Mouse (Mus musculus): ENCODE data around the gene Klhl40. TPM values are rescaled to one million over a fixed set of nuclear protein-coding genes. Genes with fewer than 3 reads are reported as not detected.

The Klhl40 gene
- polyA plus RNA-seq, 1 experiment from 2014 or later, result 0.45 TPM

DNA sequence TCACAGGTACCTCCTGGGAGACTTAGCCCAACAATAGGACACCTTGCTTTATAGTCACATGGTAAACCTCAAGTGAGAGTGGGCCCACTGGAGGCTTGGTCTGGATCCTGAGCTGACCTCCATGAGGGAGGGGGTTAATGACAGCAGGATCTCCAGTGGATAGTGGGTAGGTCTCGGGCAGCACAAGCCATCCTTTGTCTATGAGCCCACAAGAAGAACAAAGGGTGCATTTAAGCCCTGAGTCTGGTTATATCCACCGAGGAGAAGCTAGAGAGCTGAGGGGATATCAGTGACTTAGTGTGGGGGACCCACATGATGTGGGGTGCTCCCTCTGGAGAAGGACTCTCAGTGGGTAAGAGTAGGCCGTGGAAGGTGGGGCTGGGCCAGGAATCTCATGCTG, 31.1 kb downstream of the Klhl40 start:
- Histone ChIP-seq H3K4me3 (replicated peaks) (no peak overlapping the region), H3K27ac (no peak overlapping the region), H3K9ac (no peak overlapping the region), H3K36me3 (no peaks in the 10 kb centered on the region), H3K4me2 (no peak overlapping the region), H3K9me3 (replicated peaks) (no peaks in the 10 kb centered on the region), H3K4me1 (replicated peaks) (no peaks in the 10 kb centered on the region), H3K27me3 (no peaks in the 10 kb centered on the region)
- DNase-seq, result no peak
- ATAC-seq (ENCODE audit: low read depth), result no peak
- WGBS (ENCODE audit: insufficient replicate concordance), result 60% methylated on average over 3 of the region's 3 CpGs

DNA sequence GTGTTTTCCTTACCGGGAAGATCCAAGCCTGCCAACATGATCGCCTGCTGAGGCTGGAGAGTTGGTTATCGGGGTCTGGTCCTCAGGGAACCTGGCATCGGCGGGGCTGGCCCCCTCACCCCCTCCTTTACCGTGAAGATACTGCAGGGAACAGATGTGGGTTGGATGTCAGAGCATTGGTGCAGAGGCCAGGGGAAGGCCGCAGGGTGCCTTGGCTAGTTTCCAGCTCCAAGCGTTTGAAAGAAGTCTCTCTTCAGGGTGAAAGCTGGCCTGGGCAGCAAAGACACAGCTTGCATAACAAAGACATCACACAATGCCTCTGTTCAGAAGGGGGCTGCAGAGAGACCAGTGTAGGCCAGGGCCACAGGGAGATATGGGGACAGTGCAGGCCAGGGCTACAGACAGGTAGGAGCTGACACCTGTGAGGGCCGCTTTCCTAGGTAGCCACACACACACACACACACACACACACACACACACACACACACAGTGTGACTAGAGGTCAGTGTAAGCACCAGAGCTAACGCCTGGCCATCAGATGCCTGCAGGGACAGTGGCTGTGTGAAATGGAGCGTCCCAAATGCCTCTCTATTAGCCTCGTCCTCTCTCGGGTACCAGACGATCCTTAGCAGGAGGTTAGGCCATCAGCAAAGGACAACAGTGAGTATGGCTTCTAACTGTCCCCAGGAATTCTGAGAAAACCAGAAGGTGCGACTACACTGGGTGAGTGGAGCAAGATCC, 32.8 kb downstream of the Klhl40 start:
- H3K27ac ChIP-seq, result no peak overlapping the region
- no peaks in the 10 kb centered on the region for H3K27me3 ChIP-seq
- ATAC-seq (ENCODE audit: low read depth), result no peak
- H3K4me2 ChIP-seq, result no peak overlapping the region
- no peak overlapping the region for H3K4me3 ChIP-seq (replicated peaks)
- no peaks in the 10 kb centered on the region for H3K4me1 ChIP-seq (replicated peaks)
- H3K9me3 ChIP-seq (replicated peaks), result no peaks in the 10 kb centered on the region
- no peak for DNase-seq
- H3K36me3 ChIP-seq, result no peaks in the 10 kb centered on the region
- H3K9ac ChIP-seq, result no peak overlapping the region
- 50% methylated on average over 15 of the region's 15 CpGs for whole genome bisulfite sequencing (ENCODE audit: insufficient replicate concordance)

DNA sequence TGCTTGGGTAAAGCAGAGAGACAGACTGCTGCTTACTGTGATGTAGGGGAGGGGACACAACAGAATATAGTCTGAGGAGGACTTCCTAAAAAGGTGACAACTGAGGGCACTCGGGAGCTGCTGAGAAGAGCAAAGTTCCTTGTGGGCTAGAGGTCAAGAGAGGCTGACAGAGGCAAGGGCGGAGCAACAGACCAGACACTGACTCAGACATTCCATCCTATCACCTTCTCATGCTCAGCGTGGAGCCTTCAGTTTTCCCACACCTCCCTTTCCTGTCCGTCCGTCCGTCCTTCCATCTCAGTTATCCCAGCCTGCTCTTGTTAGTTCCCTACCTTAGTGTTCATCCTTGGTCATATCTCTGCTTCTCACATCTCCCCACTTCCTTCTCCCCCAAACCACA, 37.8 kb downstream of the Klhl40 start:
- Histone ChIP-seq H3K9ac (no peak overlapping the region), H3K36me3 (no peaks in the 10 kb centered on the region), H3K4me2 (no peak overlapping the region), H3K4me3 (replicated peaks) (no peak overlapping the region), H3K9me3 (replicated peaks) (no peaks in the 10 kb centered on the region), H3K4me1 (replicated peaks) (no peaks in the 10 kb centered on the region), H3K27me3 (no peaks in the 10 kb centered on the region), H3K27ac (no peak overlapping the region)
- WGBS (ENCODE audit: insufficient replicate concordance), result 23% methylated on average over 6 of the region's 6 CpGs
- DNase-seq (no peak), ATAC-seq (ENCODE audit: low read depth) (no peak)

DNA sequence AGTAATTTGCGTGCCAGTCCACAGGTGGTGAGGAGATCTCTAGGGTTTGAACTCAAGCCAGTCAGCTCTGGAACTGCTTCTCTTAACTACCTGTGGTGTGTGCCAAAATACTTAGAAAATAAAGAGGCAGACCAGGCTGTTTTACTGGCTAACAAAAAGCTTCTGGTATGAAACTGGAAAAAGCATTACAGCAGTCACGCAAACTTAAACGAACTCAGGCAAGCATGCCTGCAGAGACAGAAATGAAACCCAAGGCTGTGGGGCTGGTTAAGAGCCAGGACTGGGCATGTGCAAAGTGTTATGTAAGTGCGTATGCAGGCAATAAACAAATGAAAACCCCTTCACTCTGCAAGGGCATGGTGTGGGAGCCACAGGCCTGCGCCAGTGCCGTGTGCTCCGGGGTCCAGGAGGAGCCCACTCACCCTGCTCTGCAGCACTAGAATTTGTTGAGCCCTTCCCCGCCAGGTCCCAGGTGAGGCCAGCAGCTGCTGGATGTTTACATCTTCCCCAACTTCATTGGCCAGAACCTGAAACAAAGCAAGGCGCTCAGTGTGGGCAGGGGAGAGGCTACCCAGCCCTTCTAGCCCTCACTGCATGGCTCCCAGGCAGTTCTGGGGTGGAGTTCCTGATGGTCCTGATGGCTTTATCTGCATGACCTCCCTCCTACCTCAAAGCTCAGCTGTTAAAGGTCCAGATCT, 41.8 kb downstream of the Klhl40 start:
- DNase-seq (no peak), ATAC-seq (ENCODE audit: low read depth) (no peak)
- Histone ChIP-seq H3K9me3 (replicated peaks) (no peaks in the 10 kb centered on the region), H3K27ac (no peak overlapping the region), H3K4me2 (no peak overlapping the region), H3K4me3 (replicated peaks) (no peak overlapping the region), H3K4me1 (replicated peaks) (no peaks in the 10 kb centered on the region), H3K9ac (no peak overlapping the region), H3K36me3 (no peaks in the 10 kb centered on the region), H3K27me3 (no peaks in the 10 kb centered on the region)
- WGBS (ENCODE audit: insufficient replicate concordance), result 70% methylated on average over 9 of the region's 9 CpGs

DNA sequence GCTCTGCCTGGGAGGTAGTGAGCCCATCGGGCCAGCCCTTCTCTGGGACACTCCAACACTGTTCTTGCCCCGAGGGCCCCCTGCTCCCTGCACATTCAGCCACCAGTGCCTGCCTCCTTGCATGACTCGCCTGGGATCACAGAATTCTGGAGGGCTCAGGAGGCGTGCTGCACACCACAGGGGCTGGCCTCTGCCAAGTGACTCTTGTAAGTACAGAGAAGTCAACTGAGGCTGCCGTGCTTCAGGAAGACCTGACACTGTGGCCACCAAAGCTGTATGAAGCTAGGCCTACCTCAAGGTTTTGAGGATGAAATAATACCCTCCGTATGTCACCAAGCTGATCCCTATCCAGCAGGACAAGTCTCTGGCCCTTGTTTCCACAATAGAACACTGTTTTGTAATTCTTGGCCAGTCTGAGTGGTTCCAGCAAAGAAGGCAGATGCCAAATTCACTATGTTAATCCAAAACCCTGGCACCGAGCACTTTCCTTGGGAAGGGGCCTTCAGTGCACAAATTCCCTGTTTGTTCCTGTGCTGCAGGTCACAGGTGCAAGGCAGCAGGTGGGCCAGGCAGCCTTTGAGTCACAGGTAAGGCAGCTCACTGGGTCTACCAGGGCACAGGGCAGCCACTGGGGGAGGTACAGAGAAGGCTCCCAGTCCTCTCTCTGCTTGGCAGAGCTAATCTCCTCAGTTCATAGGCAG, 42.5 kb downstream of the Klhl40 start:
- no peaks in the 10 kb centered on the region for H3K36me3 ChIP-seq
- no peaks in the 10 kb centered on the region for H3K4me1 ChIP-seq (replicated peaks)
- DNase-seq (no peak), ATAC-seq (ENCODE audit: low read depth) (no peak)
- no peak overlapping the region for H3K4me2 ChIP-seq
- H3K9ac ChIP-seq, result no peak overlapping the region
- no peaks in the 10 kb centered on the region for H3K27me3 ChIP-seq
- 46% methylated on average over 7 of the region's 7 CpGs for WGBS (ENCODE audit: insufficient replicate concordance)
- H3K4me3 ChIP-seq (replicated peaks), result no peak overlapping the region
- H3K27ac ChIP-seq, result no peak overlapping the region
- H3K9me3 ChIP-seq (replicated peaks), result no peaks in the 10 kb centered on the region

DNA sequence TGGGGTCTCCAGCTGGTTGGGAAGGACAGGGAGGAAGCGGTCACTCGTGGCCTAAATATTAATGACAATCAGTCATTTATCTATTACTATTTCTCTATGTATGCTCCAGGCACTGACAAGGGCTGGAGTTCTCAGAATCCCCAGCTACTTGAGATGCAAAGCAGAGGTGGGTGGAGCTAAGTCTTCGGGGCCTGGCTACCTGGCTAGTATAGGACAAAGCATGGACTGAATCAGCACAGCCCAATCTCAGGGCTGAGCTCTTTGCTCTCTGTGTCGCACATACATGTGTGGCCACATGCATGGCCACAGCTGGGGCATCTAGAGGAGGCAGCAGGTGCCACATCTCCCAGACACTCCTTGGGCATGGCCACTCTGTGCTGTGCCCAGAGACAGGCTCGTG, 43.4 kb downstream of the Klhl40 start:
- 57% methylated on average over 5 of the region's 5 CpGs for WGBS (ENCODE audit: insufficient replicate concordance)
- ATAC-seq (ENCODE audit: low read depth), result no peak
- no peak overlapping the region for H3K9ac ChIP-seq

DNA sequence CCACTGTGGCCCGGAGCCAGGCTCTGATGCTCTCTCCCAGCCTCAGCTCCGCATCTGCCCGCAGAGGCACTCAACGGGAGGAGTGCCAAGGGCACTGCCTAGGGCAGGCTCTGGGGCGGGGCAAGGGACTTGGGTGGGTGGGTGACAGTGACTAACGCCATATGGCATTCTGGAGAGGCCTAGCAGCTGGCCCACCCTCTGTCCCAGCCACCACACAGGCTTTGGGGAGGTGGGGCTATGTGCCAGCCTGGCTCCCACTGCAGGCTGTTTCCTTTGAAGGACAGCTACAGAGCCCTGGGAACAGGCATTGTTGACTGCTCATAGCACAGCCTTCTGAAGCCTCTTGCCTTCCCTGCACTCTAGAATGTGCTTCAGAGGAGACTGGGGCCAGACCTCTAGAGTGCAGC, 45.2 kb downstream of the Klhl40 start:
- no peak for DNase-seq
- ATAC-seq (ENCODE audit: low read depth), result no peak

More for the DNA sequence above, 43.4 kb downstream of the Klhl40 start:
- Histone ChIP-seq H3K27ac (no peak overlapping the region), H3K4me1 (replicated peaks) (no peaks in the 10 kb centered on the region), H3K27me3 (no peaks in the 10 kb centered on the region), H3K36me3 (no peaks in the 10 kb centered on the region), H3K4me2 (no peak overlapping the region), H3K9me3 (replicated peaks) (no peaks in the 10 kb centered on the region), H3K4me3 (replicated peaks) (no peak overlapping the region)
- DNase-seq, result no peak

DNA sequence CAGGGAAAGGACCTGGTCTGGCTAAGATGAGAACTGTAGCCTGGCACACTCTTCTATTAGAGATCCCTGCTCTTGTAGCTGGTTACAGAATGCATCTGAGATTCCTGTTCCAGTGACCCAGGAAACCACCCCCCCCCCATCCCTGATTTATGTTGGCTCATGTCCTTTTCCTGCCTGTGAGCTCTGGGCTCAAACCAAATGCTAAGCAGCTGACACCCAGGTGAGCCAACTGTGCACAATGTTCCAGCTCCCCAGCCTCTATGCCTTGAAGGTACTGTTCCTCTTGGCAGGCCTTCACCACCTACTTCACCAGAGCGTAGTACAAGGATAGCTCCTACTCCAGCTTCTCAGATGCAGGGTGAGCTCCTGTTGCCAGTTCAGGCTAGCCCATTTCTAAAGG, 45.6 kb downstream of the Klhl40 start:
- H3K4me3 ChIP-seq (replicated peaks), result no peak overlapping the region
- H3K4me1 ChIP-seq (replicated peaks), result no peaks in the 10 kb centered on the region
- H3K9me3 ChIP-seq (replicated peaks), result no peaks in the 10 kb centered on the region
- DNase-seq (no peak), ATAC-seq (ENCODE audit: low read depth) (no peak)
- no peaks in the 10 kb centered on the region for H3K36me3 ChIP-seq
- 55% methylated on average over 1 of the region's 1 CpGs for WGBS (ENCODE audit: insufficient replicate concordance)
- no peak overlapping the region for H3K4me2 ChIP-seq
- no peak overlapping the region for H3K27ac ChIP-seq
- no peak overlapping the region for H3K9ac ChIP-seq
- no peaks in the 10 kb centered on the region for H3K27me3 ChIP-seq

More for the DNA sequence above, 45.2 kb downstream of the Klhl40 start:
- no peaks in the 10 kb centered on the region for H3K27me3 ChIP-seq
- H3K27ac ChIP-seq, result no peak overlapping the region
- no peaks in the 10 kb centered on the region for H3K4me1 ChIP-seq (replicated peaks)
- no peak overlapping the region for H3K4me2 ChIP-seq
- no peaks in the 10 kb centered on the region for H3K9me3 ChIP-seq (replicated peaks)
- no peak overlapping the region for H3K4me3 ChIP-seq (replicated peaks)
- H3K36me3 ChIP-seq, result no peaks in the 10 kb centered on the region
- no peak overlapping the region for H3K9ac ChIP-seq
- 70% methylated on average over 6 of the region's 6 CpGs for WGBS (ENCODE audit: insufficient replicate concordance)

DNA sequence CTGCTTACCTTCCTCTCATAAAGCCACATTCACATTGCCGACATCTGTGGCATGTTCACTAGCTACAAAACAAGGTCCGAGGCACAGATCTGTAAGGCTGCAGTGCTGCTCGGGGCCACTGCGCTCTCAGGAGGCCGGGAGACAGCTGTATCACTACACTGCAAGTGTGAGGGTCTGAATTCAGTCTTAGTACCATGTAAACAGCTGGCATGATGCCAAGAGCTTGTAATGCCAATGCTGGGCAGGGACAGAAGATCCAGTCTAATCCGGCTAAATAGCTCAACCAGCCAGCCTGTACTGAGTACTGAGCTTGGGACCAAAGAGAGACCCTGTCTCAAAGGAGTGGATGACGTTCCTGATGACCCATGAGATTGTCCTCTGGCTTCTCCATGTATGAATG, 46.6 kb downstream of the Klhl40 start:
- H3K4me1 ChIP-seq (replicated peaks), result no peaks in the 10 kb centered on the region
- H3K27ac ChIP-seq, result no peak overlapping the region
- ATAC-seq (ENCODE audit: low read depth) (no peak), DNase-seq (no peak)
- WGBS (ENCODE audit: insufficient replicate concordance), result 56% methylated on average over 7 of the region's 7 CpGs
- H3K4me3 ChIP-seq (replicated peaks), result no peak overlapping the region
- no peaks in the 10 kb centered on the region for H3K27me3 ChIP-seq
- no peaks in the 10 kb centered on the region for H3K36me3 ChIP-seq
- no peak overlapping the region for H3K9ac ChIP-seq
- no peaks in the 10 kb centered on the region for H3K9me3 ChIP-seq (replicated peaks)
- no peak overlapping the region for H3K4me2 ChIP-seq

DNA sequence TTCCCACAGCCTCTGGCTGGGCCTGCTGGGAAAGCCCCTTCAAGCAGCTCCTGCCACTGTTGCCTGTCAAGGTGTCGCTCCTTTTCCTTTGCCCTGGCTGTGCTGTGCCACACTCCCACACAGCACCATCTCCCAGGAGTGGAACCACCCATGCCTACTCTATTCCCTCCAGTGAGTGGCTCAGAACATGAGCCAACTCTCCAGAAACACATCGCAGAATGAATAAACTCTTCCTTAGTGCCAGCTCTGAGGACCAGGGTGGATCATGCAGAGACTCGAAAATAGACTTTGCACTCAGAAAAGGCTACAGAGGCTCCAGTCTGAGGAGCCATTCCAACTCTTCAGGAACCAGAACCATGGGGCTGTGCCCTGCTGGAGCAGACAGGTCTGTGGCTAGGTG, 48.9 kb downstream of the Klhl40 start:
- Histone ChIP-seq H3K27me3 (no peaks in the 10 kb centered on the region), H3K27ac (no peak overlapping the region), H3K4me2 (no peak overlapping the region), H3K36me3 (no peaks in the 10 kb centered on the region), H3K9me3 (replicated peaks) (no peaks in the 10 kb centered on the region), H3K4me1 (replicated peaks) (no peaks in the 10 kb centered on the region), H3K4me3 (replicated peaks) (no peak overlapping the region), H3K9ac (no peak overlapping the region)
- DNase-seq (no peak), ATAC-seq (ENCODE audit: low read depth) (no peak)
- whole genome bisulfite sequencing (ENCODE audit: insufficient replicate concordance), result 74% methylated on average over 3 of the region's 3 CpGs

DNA sequence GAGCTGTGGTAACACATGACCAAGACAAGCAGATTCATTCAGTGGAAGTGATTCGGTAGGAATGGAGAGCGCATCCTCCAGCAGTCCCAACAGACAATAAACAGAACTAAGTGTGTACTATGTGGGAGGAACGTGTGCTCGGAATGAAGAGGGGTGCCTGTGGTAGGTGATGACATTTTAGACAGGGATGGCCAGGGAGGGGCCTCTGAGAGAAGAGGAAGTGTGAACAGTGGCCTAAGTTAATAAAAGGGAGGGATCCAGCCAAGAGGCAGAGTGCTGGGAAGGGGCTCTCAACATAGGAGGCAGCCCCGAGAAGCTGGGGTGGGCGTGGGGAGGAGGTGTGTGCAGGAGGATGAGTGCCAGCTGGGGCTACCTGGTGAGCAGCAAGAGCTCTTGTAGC, 50.9 kb downstream of the Klhl40 start:
- Histone ChIP-seq H3K9me3 (replicated peaks) (no peaks in the 10 kb centered on the region), H3K27ac (no peak overlapping the region), H3K27me3 (no peaks in the 10 kb centered on the region), H3K9ac (no peak overlapping the region), H3K36me3 (no peaks in the 10 kb centered on the region), H3K4me1 (replicated peaks) (no peaks in the 10 kb centered on the region), H3K4me2 (no peak overlapping the region), H3K4me3 (replicated peaks) (no peak overlapping the region)
- WGBS (ENCODE audit: insufficient replicate concordance), result 37% methylated on average over 6 of the region's 6 CpGs
- DNase-seq (no peak), ATAC-seq (ENCODE audit: low read depth) (no peak)

Data from liver, embryonic 13.5 days (tissue).